Mouse (Mus musculus) lung, embryonic 14.5 days (tissue): ENCODE measurements around the gene Spocd1. TPM values are rescaled to one million over a fixed set of nuclear protein-coding genes. Genes with fewer than 3 reads are reported as not detected.

ENCODE experiments used
- ATAC-seq: fragments of 200-750 bp; cut with Nextera tagmentation; 2 replicates; pipeline ENCODE4 v1.8.0; 2017; ENCODE audit warnings: mild to moderate bottlenecking, moderate TSS enrichment, moderate library complexity; ENCODE audit not compliant: insufficient read depth
- DNase-seq: peaks from one replicate; pipeline ENCODE4 v3.0.0-alpha.2; 2015
- H3K27ac ChIP-seq: fragments of 300-500 bp; sonication (generic); 2 replicates; pipeline ENCODE4 v1.5.1; 2014; ENCODE audit warnings: low read depth, mild to moderate bottlenecking, moderate library complexity
- H3K27me3 ChIP-seq: fragments of 300-500 bp; sonication (generic); 2 replicates; pipeline ENCODE4 v1.6.1; 2014; ENCODE audit warnings: low read length, control low read depth; ENCODE audit not compliant: insufficient read depth
- H3K36me3 ChIP-seq: fragments of 300-500 bp; sonication (generic); 2 replicates; pipeline ENCODE4 v1.6.1; 2014; ENCODE audit warnings: control low read depth; ENCODE audit not compliant: insufficient read depth
- H3K4me1 ChIP-seq: fragments of 300-500 bp; sonication (generic); 2 replicates; pipeline ENCODE4 v1.6.1; 2014; ENCODE audit warnings: antibody characterized with exemption, control low read depth; ENCODE audit not compliant: insufficient read depth
- H3K4me2 ChIP-seq: fragments of 300-500 bp; sonication (generic); 2 replicates; pipeline ENCODE4 v1.6.1; 2014; ENCODE audit warnings: mild to moderate bottlenecking
- H3K4me3 ChIP-seq: fragments of 300-500 bp; sonication (generic); 2 replicates; pipeline ENCODE4 v1.5.1; 2014; ENCODE audit warnings: low read depth, low read length
- H3K9ac ChIP-seq: fragments of 300-500 bp; sonication (generic); 2 replicates; pipeline ENCODE4 v1.6.1; 2014
- H3K9me3 ChIP-seq: fragments of 300-500 bp; sonication (generic); 2 replicates; pipeline ENCODE4 v1.6.1; 2016; ENCODE audit warnings: low read depth, low read length, control low read depth
- CTCF ChIP-seq: IDR thresholded peaks from 2 replicates; pipeline ENCODE4 v1.5.1; 2016; ENCODE audit warnings: antibody characterized with exemption, low read depth
- WGBS: fragments of 180-500 bp; shearing (Covaris S2); extraction: QIAGEN DNeasy Blood & Tissue Kit; methylation state at CpG from one replicate; pipeline ENCODE4 v1.1.7; 2014; 5-methylcytosine and 5-hydroxymethylcytosine counted together
- polyA plus RNA-seq: library from polyadenylated mRNA; unstranded; fragments of >200 nt; fragmentation: Nextera tagmentation; extraction: Ambion mirVana; gene quantifications from 2 replicates; pipeline ENCODE4 v1.2.1, GENCODE M21; 2014

Gene Spocd1
- polyA plus RNA-seq, 1 experiment from 2014 or later = not detected

DNA sequence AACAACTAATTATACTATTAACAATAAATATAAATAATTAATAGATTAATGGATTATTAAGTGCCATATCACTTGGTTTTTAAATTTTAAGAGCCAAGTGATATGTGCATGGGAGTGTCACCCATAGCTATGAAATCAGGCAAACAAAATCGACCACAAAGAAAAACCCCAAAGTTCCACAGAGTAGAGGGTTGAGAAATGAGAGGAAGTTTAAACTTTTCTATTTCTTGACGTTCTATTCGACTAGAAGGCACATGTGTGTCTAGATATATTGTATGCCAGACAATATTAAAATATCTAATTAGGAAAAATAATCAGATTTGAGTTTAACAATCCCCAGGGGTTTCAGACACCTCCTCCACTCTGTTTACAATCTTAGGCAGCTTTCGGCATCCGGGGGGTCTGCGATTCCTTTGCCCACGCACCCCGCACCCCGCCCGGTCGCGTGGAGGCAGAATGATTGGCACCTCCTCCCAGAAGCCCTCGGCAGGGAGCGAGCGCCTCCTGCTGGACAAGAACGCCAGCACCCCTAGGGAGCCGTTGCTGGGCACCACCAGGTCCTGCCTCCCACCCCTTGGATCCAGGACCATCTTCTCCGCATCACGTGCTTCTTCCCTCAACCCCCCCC is 811 bp upstream of the Spocd1 start:
- peak; percentile 96 for TF ChIP-seq CTCF
- Histone ChIP-seq H3K4me1 (0 out of 2 replicates have a peak, but pooled peaks cover 2% of the 10 kb centered on the region), H3K4me2 (peak overlapping the region; percentile 53), H3K27ac (no peak overlapping the region), H3K36me3 (no peaks in the 10 kb centered on the region), H3K27me3 (no peaks in the 10 kb centered on the region), H3K9ac (0 out of 2 replicates have a peak overlapping the region, but pooled peaks have one; percentile 24), H3K9me3 (no peaks in the 10 kb centered on the region), H3K4me3 (peak overlapping the region; percentile 19; the same call in 1 of the 2 replicates)
- WGBS = 4% methylated on average over 19 of the region's 19 CpGs
- ATAC-seq = peak; percentile 65
- peak; percentile 88 for DNase-seq

DNA sequence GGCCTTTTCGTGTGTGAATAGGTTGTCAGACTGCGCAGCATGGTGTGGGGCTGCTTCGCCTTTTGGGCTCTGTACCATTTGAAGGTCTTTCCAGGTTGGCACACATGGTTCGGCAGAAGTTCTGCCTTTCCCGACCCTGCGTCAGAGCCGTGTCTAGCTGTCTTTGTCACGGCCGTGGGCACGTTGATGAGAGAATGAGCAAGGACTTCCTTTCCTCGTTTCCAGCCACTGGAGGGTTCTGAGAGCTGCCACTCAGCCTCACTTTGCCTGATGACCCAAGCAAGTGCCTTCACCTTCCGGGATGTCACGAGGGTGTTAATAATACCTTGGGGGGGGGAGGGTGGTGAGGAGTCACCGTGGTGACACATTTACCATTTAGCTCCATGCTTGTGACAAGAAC is 4.6 kb downstream of the Spocd1 start:
- no peak for ATAC-seq
- no peak for DNase-seq
- no peaks in the 10 kb centered on the region for H3K36me3 ChIP-seq
- no peaks in the 10 kb centered on the region for H3K4me1 ChIP-seq
- no peak overlapping the region for H3K9ac ChIP-seq
- no peaks in the 10 kb centered on the region for H3K9me3 ChIP-seq
- no peak overlapping the region for H3K4me3 ChIP-seq
- H3K27me3 ChIP-seq = no peaks in the 10 kb centered on the region
- WGBS = 63% methylated on average over 14 of the region's 14 CpGs
- H3K27ac ChIP-seq = no peak overlapping the region
- H3K4me2 ChIP-seq = no peak overlapping the region
- no peak for TF ChIP-seq CTCF

DNA sequence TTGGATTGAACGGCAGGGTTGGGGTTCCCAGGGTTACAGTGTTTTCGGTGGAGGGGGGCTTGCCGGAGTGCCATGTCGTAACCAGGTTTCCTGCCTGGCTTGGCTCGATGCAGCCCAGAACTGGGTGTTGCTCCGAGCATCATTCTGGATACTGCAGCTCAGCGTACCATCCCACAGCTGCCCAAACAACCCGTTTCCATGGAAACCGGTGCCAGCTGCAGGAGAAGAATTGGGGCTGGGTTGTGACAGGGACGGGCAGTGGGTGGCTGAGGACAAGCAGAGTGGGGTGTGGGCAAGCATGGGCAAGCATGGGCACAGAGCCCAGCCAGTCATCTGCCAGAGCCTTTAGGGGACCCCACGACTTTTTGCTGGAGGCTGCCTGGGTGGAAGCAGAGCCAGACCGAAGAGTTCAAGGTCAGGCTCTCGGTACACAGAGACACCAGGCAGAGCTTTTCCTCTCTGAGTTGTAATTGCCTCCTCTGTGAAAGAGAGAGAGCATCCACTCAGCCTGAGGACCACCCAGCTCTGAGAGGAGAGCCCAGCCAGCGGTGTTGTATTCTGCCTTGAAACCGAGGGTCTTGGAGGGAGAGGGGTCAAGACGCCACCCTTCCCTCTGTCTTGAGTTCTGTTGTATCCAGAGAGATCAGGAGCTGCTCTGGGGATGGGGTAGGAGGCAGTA is 5.3 kb downstream of the Spocd1 start:
- no peak overlapping the region for H3K4me2 ChIP-seq
- no peaks in the 10 kb centered on the region for H3K4me1 ChIP-seq
- ATAC-seq (no peak), DNase-seq (no peak)
- H3K27me3 ChIP-seq = no peaks in the 10 kb centered on the region
- no peaks in the 10 kb centered on the region for H3K9me3 ChIP-seq
- no peak for TF ChIP-seq CTCF
- no peaks in the 10 kb centered on the region for H3K36me3 ChIP-seq
- no peak overlapping the region for H3K4me3 ChIP-seq
- H3K9ac ChIP-seq = no peak overlapping the region
- WGBS = 55% methylated on average over 16 of the region's 16 CpGs
- no peak overlapping the region for H3K27ac ChIP-seq

DNA sequence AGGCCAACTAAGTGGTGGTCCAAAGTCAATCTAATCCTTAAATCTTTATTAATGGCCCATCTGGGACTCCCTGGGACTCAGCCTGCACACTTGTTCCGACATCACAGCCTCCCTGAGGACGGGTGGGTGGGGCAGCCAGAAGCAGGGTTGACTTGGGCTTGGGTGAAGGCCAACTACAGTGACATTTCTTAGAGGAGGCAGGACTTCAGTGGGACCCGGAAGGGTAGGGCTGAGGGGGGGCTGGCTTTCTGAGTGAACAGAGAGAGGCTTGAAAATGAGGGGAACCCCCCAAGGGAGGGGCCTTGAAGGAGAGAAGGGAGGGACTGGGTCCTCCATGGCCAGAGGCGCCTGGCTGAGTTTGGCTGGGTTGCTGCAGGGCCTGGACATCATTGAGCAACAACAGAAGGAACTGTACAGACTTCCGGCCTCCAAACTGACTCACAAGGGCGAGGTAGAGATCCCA is 22.3 kb downstream of the Spocd1 start:
- Histone ChIP-seq H3K4me1 (no peaks in the 10 kb centered on the region), H3K4me3 (no peak overlapping the region), H3K4me2 (no peak overlapping the region), H3K9me3 (no peaks in the 10 kb centered on the region), H3K36me3 (no peaks in the 10 kb centered on the region), H3K9ac (no peak overlapping the region), H3K27ac (no peak overlapping the region), H3K27me3 (no peaks in the 10 kb centered on the region)
- TF ChIP-seq CTCF = no peak
- no peak; the same call in 1 of the 2 replicates for ATAC-seq
- DNase-seq = no peak
- WGBS = 63% methylated on average over 6 of the region's 6 CpGs

DNA sequence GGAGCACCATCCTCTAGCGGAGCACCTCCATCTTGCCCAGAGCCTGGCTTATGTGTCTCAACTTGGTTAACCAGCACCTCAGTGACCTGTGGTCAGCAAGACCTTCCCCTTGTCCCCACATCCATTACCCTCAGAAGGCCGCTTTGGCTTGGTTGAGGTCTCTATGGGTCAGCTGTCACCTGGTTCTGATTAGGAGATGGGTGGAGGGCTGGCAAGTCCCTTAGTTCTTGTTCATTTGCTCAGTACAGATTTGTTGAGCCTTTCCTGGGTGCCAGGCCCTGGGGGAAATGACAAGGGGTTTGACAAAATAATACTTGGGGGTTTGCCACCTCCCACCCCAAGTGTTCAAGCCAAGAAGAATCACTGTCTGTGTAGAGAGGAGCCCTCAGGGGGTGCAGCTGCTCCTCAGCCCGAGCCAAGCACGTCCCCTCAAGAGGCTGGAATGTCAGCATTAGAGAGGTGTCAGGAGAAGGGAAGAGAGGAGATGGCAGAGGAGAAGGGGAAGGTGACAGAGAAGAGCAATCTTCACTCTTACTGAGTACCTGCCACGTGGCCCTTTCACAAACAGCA is 23.3 kb downstream of the Spocd1 start:
- no peak for DNase-seq
- Histone ChIP-seq H3K27me3 (no peaks in the 10 kb centered on the region), H3K9me3 (no peaks in the 10 kb centered on the region), H3K4me2 (no peak overlapping the region), H3K9ac (no peak overlapping the region), H3K4me3 (no peak overlapping the region), H3K36me3 (no peaks in the 10 kb centered on the region), H3K27ac (no peak overlapping the region), H3K4me1 (no peaks in the 10 kb centered on the region)
- TF ChIP-seq CTCF = no peak
- ATAC-seq = no peak; the same call in 1 of the 2 replicates
- 37% methylated on average over 5 of the region's 5 CpGs for WGBS

DNA sequence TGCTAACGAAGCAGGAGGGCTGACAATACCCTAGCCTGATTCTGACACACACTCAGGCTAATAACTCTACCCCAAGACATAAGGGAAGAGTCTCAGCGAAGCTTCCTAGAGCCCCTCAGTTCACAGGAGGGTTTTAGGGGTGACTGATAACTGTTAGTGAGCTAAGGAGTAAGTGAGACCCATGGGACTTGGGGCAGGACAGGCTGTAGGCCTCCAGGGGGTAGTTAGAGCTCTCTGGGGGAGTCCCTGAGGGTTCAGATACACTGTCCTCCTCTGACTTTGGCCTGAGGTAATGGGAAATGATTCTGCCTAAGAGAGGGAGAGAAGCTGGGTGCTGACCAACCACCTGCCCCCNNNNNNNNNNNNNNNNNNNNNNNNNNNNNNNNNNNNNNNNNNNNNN is 25.5 kb downstream of the Spocd1 start:
- H3K9me3 ChIP-seq = no peaks in the 10 kb centered on the region
- ATAC-seq = no peak
- H3K27me3 ChIP-seq = no peaks in the 10 kb centered on the region
- 72% methylated on average over 2 of the region's 2 CpGs for WGBS
- TF ChIP-seq CTCF = no peak
- no peak for DNase-seq
- no peak overlapping the region for H3K9ac ChIP-seq
- H3K4me2 ChIP-seq = no peak overlapping the region
- H3K36me3 ChIP-seq = no peaks in the 10 kb centered on the region
- H3K27ac ChIP-seq = no peak overlapping the region
- H3K4me1 ChIP-seq = no peaks in the 10 kb centered on the region
- no peak overlapping the region for H3K4me3 ChIP-seq

DNA sequence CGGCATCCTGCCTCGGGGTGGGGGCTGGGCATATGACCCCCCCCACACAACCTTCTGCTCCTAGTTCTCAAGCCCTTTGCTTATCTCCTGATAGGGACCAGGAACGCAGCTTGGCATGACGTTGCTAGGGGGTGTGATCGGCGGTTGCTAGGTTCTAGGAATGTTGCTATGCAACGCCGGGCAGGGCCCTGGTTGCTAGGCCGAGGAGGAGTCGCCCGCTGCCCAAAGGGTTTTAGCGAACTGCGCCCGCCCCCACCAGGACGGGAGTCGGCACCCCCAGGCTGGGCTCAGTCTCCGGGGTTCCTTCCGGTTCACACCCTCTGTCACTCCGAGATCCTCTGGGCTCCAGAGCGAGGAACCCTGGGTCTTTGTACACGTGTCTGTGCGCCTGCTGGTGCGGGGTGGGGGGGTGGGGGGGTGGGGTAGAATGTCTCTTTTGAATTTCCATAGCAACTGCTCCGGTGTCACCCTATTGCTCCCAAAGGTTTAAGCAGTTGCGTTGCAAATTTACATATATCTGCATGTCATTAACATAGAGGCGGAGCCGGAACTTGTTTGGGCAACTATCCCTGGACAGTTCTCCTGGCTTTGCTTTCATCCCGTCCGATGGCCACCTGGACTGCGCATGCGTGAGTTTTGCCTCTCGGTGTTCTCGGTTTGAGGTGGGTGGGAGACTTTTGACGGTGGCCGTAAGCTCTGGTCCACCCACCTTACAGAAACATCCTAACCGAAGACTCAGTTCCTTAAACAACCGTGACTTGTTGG is 31.3 kb downstream of the Spocd1 start:
- TF ChIP-seq CTCF = no peak
- WGBS = 2% methylated on average over 37 of the region's 37 CpGs
- peak overlapping the region; percentile 84 for H3K4me2 ChIP-seq
- no peak overlapping the region for H3K9ac ChIP-seq
- DNase-seq (peak; percentile 82), ATAC-seq (peak; percentile 74)
- H3K27ac ChIP-seq = no peak overlapping the region
- no peaks in the 10 kb centered on the region for H3K36me3 ChIP-seq
- no peaks in the 10 kb centered on the region for H3K9me3 ChIP-seq
- H3K27me3 ChIP-seq = peaks cover 11% of the 10 kb centered on the region; the same call in 1 of the 2 replicates
- peak overlapping the region; percentile 39 for H3K4me3 ChIP-seq
- no peaks in the 10 kb centered on the region for H3K4me1 ChIP-seq
